ENCODE assay signal across 8 mouse cellular contexts in the genomic region with DNA sequence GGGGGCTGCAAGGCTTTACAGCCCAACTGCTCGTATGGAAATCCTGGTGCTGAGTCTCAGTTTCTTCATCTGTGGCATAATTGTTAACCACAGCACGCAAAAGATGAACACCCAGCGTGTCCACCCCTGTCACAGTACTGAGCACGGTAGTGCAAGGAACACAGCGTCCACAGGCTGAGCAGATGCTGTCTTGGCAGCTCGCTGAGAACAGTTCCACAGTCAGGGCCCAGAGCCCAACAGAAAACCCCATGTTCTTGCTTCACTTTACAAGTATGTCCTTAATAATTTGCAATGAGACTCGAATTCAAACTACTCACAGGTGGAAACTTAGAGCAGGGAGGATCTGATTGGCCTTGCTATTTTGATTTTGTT. TPM values are rescaled to one million over a fixed set of nuclear protein-coding genes. Genes with fewer than 3 reads are reported as not detected.
DNase-seq lines count a peak whose midpoint lies in the region; ATAC-seq and TF ChIP-seq lines count a peak whose summit lies in the region.

No protein-coding gene starts in this region.

- peak overlapping the region; percentile 29 for H3K27ac ChIP-seq in testis, adult 2 months (ENCODE audit: control insufficient read depth, insufficient read depth, low read depth, low read length)
- peak overlapping the region; percentile 87; the same call in 1 of the 2 replicates for H3K27ac ChIP-seq in heart, embryonic 10.5 days
- H3K27ac ChIP-seq in limb, embryonic 12.5 days: no peak overlapping the region
- H3K27ac ChIP-seq in neural tube, embryonic 12.5 days: no peak overlapping the region

- no peak for ATAC-seq in limb, embryonic 12.5 days (ENCODE audit: insufficient number of reproducible peaks, insufficient read depth, low FRiP score, low TSS enrichment, low read depth)
- ATAC-seq in neural tube, embryonic 12.5 days (ENCODE audit: low FRiP score, low read depth): 0 out of 2 replicates have a peak, but pooled peaks have one; percentile 17

- no peak overlapping the region for H3K4me3 ChIP-seq in testis, adult 2 months (ENCODE audit: control insufficient read depth, low read depth, low read length)
- peak overlapping the region; percentile 75 for H3K4me3 ChIP-seq in heart, embryonic 10.5 days
- H3K4me3 ChIP-seq in limb, embryonic 12.5 days (replicated peaks): peak overlapping the region; percentile 62
- H3K4me3 ChIP-seq in neural tube, embryonic 12.5 days: peak overlapping the region; percentile 58

- TF ChIP-seq CTCF in testis, adult 2 months (IDR thresholded peaks at IDR 0.05; ENCODE audit: control insufficient read depth, insufficient read depth, insufficient replicate concordance, low read depth, low read length): no peak

- 55% methylated on average over 7 of the region's 7 CpGs for WGBS in heart, embryonic 10.5 days
- 49% methylated on average over 7 of the region's 7 CpGs for WGBS in limb, embryonic 12.5 days
- 52% methylated on average over 7 of the region's 7 CpGs for WGBS in neural tube, embryonic 12.5 days

- DNase-seq in testis, postnatal 10 days (ENCODE audit: low spot score): no peak
- no peak for DNase-seq in heart, embryonic 10.5 days (ENCODE audit: low spot score)
- DNase-seq in adrenal gland, postnatal 10 days: no peak
- DNase-seq in adrenal gland, postnatal 36 days: no peak
- DNase-seq in adrenal gland, adult 18-20 months (ENCODE audit: low spot score in 2 of 2): no peak

- H3K9ac ChIP-seq in limb, embryonic 12.5 days (replicated peaks): peak overlapping the region; percentile 80; the same call in 1 of the 2 replicates
- H3K9ac ChIP-seq in neural tube, embryonic 12.5 days: no peak overlapping the region

- H3K4me1 ChIP-seq in testis, adult 2 months (ENCODE audit: control insufficient read depth, insufficient read depth, low read length): peaks cover 12% of the 10 kb centered on the region
- peaks cover 39% of the 10 kb centered on the region for H3K4me1 ChIP-seq in heart, embryonic 10.5 days
- H3K4me1 ChIP-seq in limb, embryonic 12.5 days (replicated peaks): peaks cover 9% of the 10 kb centered on the region
- H3K4me1 ChIP-seq in neural tube, embryonic 12.5 days: peaks cover 12% of the 10 kb centered on the region; the same call in 1 of the 2 replicates

- H3K27me3 ChIP-seq in testis, adult 2 months (ENCODE audit: control insufficient read depth, insufficient read depth, low read length): no peaks in the 10 kb centered on the region
- peaks cover 18% of the 10 kb centered on the region for H3K27me3 ChIP-seq in heart, embryonic 10.5 days (ENCODE audit: insufficient read depth, poor library complexity, severe bottlenecking)
- peaks cover 30% of the 10 kb centered on the region for H3K27me3 ChIP-seq in limb, embryonic 12.5 days
- H3K27me3 ChIP-seq in neural tube, embryonic 12.5 days (replicated peaks): peaks cover 24% of the 10 kb centered on the region

- H3K4me2 ChIP-seq in limb, embryonic 12.5 days: peak overlapping the region; percentile 89
- H3K4me2 ChIP-seq in neural tube, embryonic 12.5 days (replicated peaks): peak overlapping the region; percentile 95

- no peaks in the 10 kb centered on the region for H3K36me3 ChIP-seq in testis, adult 2 months (ENCODE audit: control insufficient read depth, insufficient read depth, low read length)
- no peaks in the 10 kb centered on the region for H3K36me3 ChIP-seq in heart, embryonic 10.5 days
- no peaks in the 10 kb centered on the region for H3K36me3 ChIP-seq in limb, embryonic 12.5 days
- no peaks in the 10 kb centered on the region for H3K36me3 ChIP-seq in neural tube, embryonic 12.5 days

- no peak for TF ChIP-seq POLR2A in testis, adult 2 months (IDR thresholded peaks at IDR 0.05; ENCODE audit: control insufficient read depth, low read depth, low read length)

- no peaks in the 10 kb centered on the region for H3K9me3 ChIP-seq in heart, embryonic 10.5 days
- H3K9me3 ChIP-seq in limb, embryonic 12.5 days: no peaks in the 10 kb centered on the region
- H3K9me3 ChIP-seq in neural tube, embryonic 12.5 days: no peaks in the 10 kb centered on the region

RNA-seq across cellular contexts. Expression of gene Adamts14, which starts 0.6 kb away (rescaled TPM):
- 0.61 and 0.77 TPM in 2 replicates for polyA plus RNA-seq in testis, adult 2 months (2012; rRNA removed)
- 0.74 and 0.90 TPM in 2 replicates for polyA plus RNA-seq in heart, embryonic 10.5 days (2016; fragmentation: Nextera tagmentation; extraction: Ambion mirVana)
- 0.85 and 1.2 TPM in 2 replicates for polyA plus RNA-seq in limb, embryonic 12.5 days (2016; fragmentation: Nextera tagmentation; extraction: Ambion mirVana)
- polyA plus RNA-seq in neural tube, embryonic 12.5 days (2016; fragmentation: Nextera tagmentation; extraction: Ambion mirVana): 0.43 and 0.46 TPM in 2 replicates
- 1 to 10 TPM; 3.7 to 4.3 TPM for total RNA-seq in adrenal gland, postnatal 10 days (2021)
- 1 to 10 TPM; 2.1 to 3.9 TPM for total RNA-seq in adrenal gland, postnatal 36 days (2021)
- total RNA-seq in adrenal gland, adult 18-20 months (2021): 1 to 10 TPM; 1.9 to 2.3 TPM

RNA-seq across cellular contexts. Expression of gene Prf1, which starts 23.8 kb away (rescaled TPM):
- not detected in 2 replicates for polyA plus RNA-seq in testis, adult 2 months (2012; rRNA removed)
- not detected in 2 replicates for polyA plus RNA-seq in heart, embryonic 10.5 days (2016; fragmentation: Nextera tagmentation; extraction: Ambion mirVana)
- not detected in 2 replicates for polyA plus RNA-seq in limb, embryonic 12.5 days (2016; fragmentation: Nextera tagmentation; extraction: Ambion mirVana)
- not detected in 2 replicates for polyA plus RNA-seq in neural tube, embryonic 12.5 days (2016; fragmentation: Nextera tagmentation; extraction: Ambion mirVana)
- under 1 TPM; 0.12 to 0.18 TPM for total RNA-seq in adrenal gland, postnatal 10 days (2021)
- under 1 TPM in 1 of 2 experiments, not detected in 1; 0.26 TPM for total RNA-seq in adrenal gland, postnatal 36 days (2021)
- total RNA-seq in adrenal gland, adult 18-20 months (2021): under 1 TPM; 0.30 to 0.67 TPM

Comparison
In these comparisons a context has a peak if more than half of its experiments do, and no peak if none do; other contexts are left out.
1. H3K27ac ChIP-seq: peak in testis, adult 2 months (single experiment) and heart, embryonic 10.5 days (single experiment); none in limb, embryonic 12.5 days (single experiment) and neural tube, embryonic 12.5 days (single experiment).